Mouse (Mus musculus): Measurements from ENCODE around the gene Arpc5l. TPM values are rescaled to one million over a fixed set of nuclear protein-coding genes. Genes with fewer than 3 reads are reported as not detected.

The Arpc5l gene
- total and polyA plus RNA-seq, 3 experiments: 65.4 to 87.0 TPM; not detected in 1

DNA sequence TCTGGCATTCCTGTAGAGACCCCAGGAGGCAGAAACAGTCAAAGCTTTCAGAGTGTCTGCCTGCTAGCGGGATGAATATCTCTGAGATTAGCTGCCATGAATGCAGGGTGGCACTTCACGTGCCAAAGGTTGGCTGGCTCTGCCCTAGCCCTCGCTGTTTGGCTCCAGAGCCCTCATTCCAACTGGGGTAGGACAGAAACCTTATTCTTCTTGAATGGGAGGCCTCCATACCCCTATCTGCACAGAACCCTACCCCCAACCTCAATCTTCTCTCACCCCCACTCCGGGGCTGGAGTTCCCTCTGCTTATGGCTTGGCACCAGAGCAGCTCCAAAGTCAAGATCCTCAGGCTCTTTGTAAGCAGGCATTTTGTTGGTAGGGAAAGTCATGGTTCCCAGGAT, 27.3 kb upstream of the Arpc5l start:
- H3K79me2 ChIP-seq (ENCODE audit: control insufficient read depth, insufficient read depth, low read length, poor library complexity): no peaks in the 10 kb centered on the region
- DNase-seq (ENCODE audit: low read depth, low spot score): no peak
- TF ChIP-seq RAD21 (IDR thresholded peaks at IDR 0.05; ENCODE audit: low read depth, low read length) (no peak), SIN3A (IDR thresholded peaks at IDR 0.05; ENCODE audit: low read length) (no peak), CHD1 (IDR thresholded peaks at IDR 0.05; ENCODE audit: low read depth, low read length) (no peak), HCFC1 (IDR thresholded peaks at IDR 0.05; ENCODE audit: low read depth, low read length) (no peak), EP300 (IDR thresholded peaks at IDR 0.05; ENCODE audit: low read depth in 1 of 2, low read length in 2 of 2) (no peak), JUND (IDR thresholded peaks at IDR 0.05; ENCODE audit: low read depth, low read length) (no peak)
- peaks cover 4 to 29% of the 10 kb centered on the region in 2 experiments for H3K4me1 ChIP-seq (ENCODE audit: control insufficient read depth in 1 of 2, insufficient read depth in 2 of 2, low read length in 2 of 2)
- no peak overlapping the region for H3K4me3 ChIP-seq (ENCODE audit: control insufficient read depth in 1 of 2, insufficient read depth in 1 of 2, low read depth in 2 of 2, low read length in 2 of 2)
- H3K27ac ChIP-seq (ENCODE audit: control insufficient read depth, low read depth, low read length): no peak overlapping the region
- no peak overlapping the region for H3K9ac ChIP-seq (ENCODE audit: control insufficient read depth, low read depth, low read length, poor library complexity, severe bottlenecking)
- H3K9me3 ChIP-seq (replicated peaks; ENCODE audit: insufficient read depth, low read length): no peaks in the 10 kb centered on the region
- H3K36me3 ChIP-seq (ENCODE audit: control insufficient read depth in 1 of 2, insufficient read depth in 2 of 2, low read length in 2 of 2): peaks cover 0 to 9% of the 10 kb centered on the region in 2 experiments; a peak in 2 of 4 replicates
- no peaks in the 10 kb centered on the region; a peak in 3 of 4 replicates for H3K27me3 ChIP-seq (ENCODE audit: control insufficient read depth in 1 of 2, insufficient read depth in 2 of 2, low read length in 2 of 2)

DNA sequence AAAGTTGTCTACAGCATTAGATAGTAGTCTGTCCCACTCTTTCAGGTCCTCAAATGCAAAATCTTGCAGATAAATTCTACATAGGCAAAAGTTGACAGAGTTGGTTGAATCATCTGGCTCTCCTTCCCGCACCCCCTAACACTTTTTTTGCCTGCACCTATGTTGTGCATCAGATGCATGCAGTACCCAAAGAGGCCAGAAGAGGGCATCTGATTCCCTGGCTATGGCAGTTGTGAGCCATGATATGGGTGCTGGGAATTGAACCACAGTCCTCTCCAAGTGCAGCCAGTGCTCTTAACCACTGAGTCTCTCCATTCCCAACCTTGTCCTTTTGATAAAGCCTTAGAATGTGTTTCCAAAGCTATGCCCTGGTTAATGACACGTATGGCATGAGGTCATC, 21.7 kb upstream of the Arpc5l start:
- Histone ChIP-seq H3K27me3 (ENCODE audit: control insufficient read depth in 1 of 2, insufficient read depth in 2 of 2, low read length in 2 of 2) (no peaks in the 10 kb centered on the region; a peak in 3 of 4 replicates), H3K4me3 (ENCODE audit: control insufficient read depth in 1 of 2, insufficient read depth in 1 of 2, low read depth in 2 of 2, low read length in 2 of 2) (no peak overlapping the region)

DNA sequence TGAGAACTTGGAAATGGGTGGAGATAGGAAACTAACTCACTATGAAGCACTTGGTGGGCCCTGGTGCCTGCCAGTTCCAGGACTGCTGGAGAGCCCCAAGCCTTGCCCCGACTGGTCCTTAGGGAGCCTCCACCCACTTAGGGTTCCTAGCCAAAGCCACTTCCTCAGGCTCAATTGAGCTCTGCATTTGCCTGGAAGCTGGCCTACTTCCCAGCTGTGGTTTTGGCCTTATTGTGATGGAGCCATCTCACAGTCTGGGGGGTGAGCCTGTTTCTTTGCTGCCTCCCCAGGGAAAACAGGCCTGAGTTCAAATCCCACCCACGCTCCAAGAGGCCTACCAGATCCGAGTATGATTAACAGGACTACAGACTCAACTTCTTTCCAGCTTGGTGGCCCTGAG, 18.6 kb upstream of the Arpc5l start:
- Histone ChIP-seq H3K27me3 (ENCODE audit: control insufficient read depth in 1 of 2, insufficient read depth in 2 of 2, low read length in 2 of 2) (no peaks in the 10 kb centered on the region; a peak in 1 of 4 replicates), H3K79me2 (ENCODE audit: control insufficient read depth, insufficient read depth, low read length, poor library complexity) (no peaks in the 10 kb centered on the region), H3K9ac (ENCODE audit: control insufficient read depth, low read depth, low read length, poor library complexity, severe bottlenecking) (no peak overlapping the region), H3K36me3 (ENCODE audit: control insufficient read depth in 1 of 2, insufficient read depth in 2 of 2, low read length in 2 of 2) (peaks cover 0 to 9% of the 10 kb centered on the region in 2 experiments; a peak in 2 of 4 replicates), H3K9me3 (replicated peaks; ENCODE audit: insufficient read depth, low read length) (no peaks in the 10 kb centered on the region), H3K4me1 (ENCODE audit: control insufficient read depth in 1 of 2, insufficient read depth in 2 of 2, low read length in 2 of 2) (peaks cover 4 to 22% of the 10 kb centered on the region in 2 experiments; a peak in 3 of 4 replicates), H3K27ac (ENCODE audit: control insufficient read depth, low read depth, low read length) (no peak overlapping the region), H3K4me3 (ENCODE audit: control insufficient read depth in 1 of 2, insufficient read depth in 1 of 2, low read depth in 2 of 2, low read length in 2 of 2) (no peak overlapping the region)
- TF ChIP-seq JUND (IDR thresholded peaks at IDR 0.05; ENCODE audit: low read depth, low read length) (no peak), ZKSCAN1 (IDR thresholded peaks at IDR 0.05; ENCODE audit: low read depth, low read length) (no peak), NRF1 (IDR thresholded peaks at IDR 0.05; ENCODE audit: insufficient read depth, low read depth, low read length, poor library complexity, severe bottlenecking) (no peak), RCOR1 (IDR thresholded peaks at IDR 0.05; ENCODE audit: low read depth, low read length) (no peak), ETS1 (IDR thresholded peaks at IDR 0.05; ENCODE audit: low read depth, low read length) (peak; percentile 16; the same call in 1 of the 2 replicates), USF1 (IDR thresholded peaks at IDR 0.05; ENCODE audit: low read depth, low read length) (no peak), KAT2A (conservative IDR thresholded peaks at IDR 0.05; ENCODE audit: low read depth, low read length) (no peak), ELF1 (IDR thresholded peaks at IDR 0.05; ENCODE audit: low read depth, low read length) (no peak)
- DNase-seq (ENCODE audit: low read depth, low spot score): peak; percentile 40

More for the DNA sequence above, 21.7 kb upstream of the Arpc5l start:
- Histone ChIP-seq H3K79me2 (ENCODE audit: control insufficient read depth, insufficient read depth, low read length, poor library complexity) (no peaks in the 10 kb centered on the region), H3K9me3 (replicated peaks; ENCODE audit: insufficient read depth, low read length) (no peaks in the 10 kb centered on the region), H3K9ac (ENCODE audit: control insufficient read depth, low read depth, low read length, poor library complexity, severe bottlenecking) (no peak overlapping the region), H3K4me1 (ENCODE audit: control insufficient read depth in 1 of 2, insufficient read depth in 2 of 2, low read length in 2 of 2) (peaks cover 2 to 13% of the 10 kb centered on the region in 2 experiments; a peak in 3 of 4 replicates), H3K36me3 (ENCODE audit: control insufficient read depth in 1 of 2, insufficient read depth in 2 of 2, low read length in 2 of 2) (peaks cover 0 to 2% of the 10 kb centered on the region in 2 experiments; a peak in 2 of 4 replicates), H3K27ac (ENCODE audit: control insufficient read depth, low read depth, low read length) (no peak overlapping the region)
- peak; percentile 51 for DNase-seq (ENCODE audit: low read depth, low spot score)
- TF ChIP-seq POLR2AphosphoS2 (IDR thresholded peaks at IDR 0.05; ENCODE audit: low read length) (no peak), CHD1 (IDR thresholded peaks at IDR 0.05; ENCODE audit: low read depth, low read length) (no peak), CHD2 (IDR thresholded peaks at IDR 0.05; ENCODE audit: low read length) (no peak), TAL1 (IDR thresholded peaks at IDR 0.05; ENCODE audit: low read length) (no peak), MXI1 (IDR thresholded peaks at IDR 0.05; ENCODE audit: low read depth, low read length) (no peak), SMC3 (IDR thresholded peaks at IDR 0.05; ENCODE audit: low read depth, low read length) (peak; percentile 38), MYB (IDR thresholded peaks at IDR 0.05; ENCODE audit: low read depth, low read length) (no peak), USF1 (IDR thresholded peaks at IDR 0.05; ENCODE audit: low read depth, low read length) (no peak), RAD21 (IDR thresholded peaks at IDR 0.05; ENCODE audit: low read depth, low read length) (peak; percentile 12; the same call in 1 of the 2 replicates), TCF12 (IDR thresholded peaks at IDR 0.05; ENCODE audit: low read depth, low read length) (no peak), MAX (IDR thresholded peaks at IDR 0.05; ENCODE audit: low read length) (no peak), ZKSCAN1 (IDR thresholded peaks at IDR 0.05; ENCODE audit: low read depth, low read length) (no peak), HCFC1 (IDR thresholded peaks at IDR 0.05; ENCODE audit: low read depth, low read length) (no peak), CTCF (IDR thresholded peaks at IDR 0.05 in 2 of 3, conservative IDR thresholded peaks at IDR 0.05 in 1 of 3; ENCODE audit: control insufficient read depth in 1 of 3, insufficient read depth in 1 of 3, low read depth in 2 of 3, low read length in 3 of 3, poor library complexity in 1 of 3, severe bottlenecking in 1 of 3) (peak; percentile 43 to 72 (median 43)), MEF2A (IDR thresholded peaks at IDR 0.05; ENCODE audit: extremely low read depth, insufficient replicate concordance, low read depth, low read length, poor library complexity, severe bottlenecking) (no peak), TBP (IDR thresholded peaks at IDR 0.05; ENCODE audit: low read depth, low read length) (no peak), ZNF384 (IDR thresholded peaks at IDR 0.05; ENCODE audit: low read depth, low read length) (no peak), UBTF (IDR thresholded peaks at IDR 0.05; ENCODE audit: borderline replicate concordance, insufficient read depth, low read depth, low read length) (no peak), ZC3H11A (IDR thresholded peaks at IDR 0.05; ENCODE audit: low read depth, low read length) (no peak), MAFK (IDR thresholded peaks at IDR 0.05; ENCODE audit: borderline replicate concordance, low read depth, low read length) (no peak), POLR2AphosphoS5 (IDR thresholded peaks at IDR 0.05; ENCODE audit: borderline replicate concordance, low read depth, low read length) (no peak)
